In genomic region chr2:31024618-31025370, GRCm38 (mm10) we compare ENCODE assay signal across 8 mouse cellular contexts. TPM values are rescaled to one million over a fixed set of nuclear protein-coding genes. Genes with fewer than 3 reads are reported as not detected.
DNase-seq lines count a peak whose midpoint lies in the region; ATAC-seq and TF ChIP-seq lines count a peak whose summit lies in the region.

No protein-coding gene starts in this region.

- ATAC-seq in CD4-positive, CD25-positive, alpha-beta regulatory T cell, adult 4 months, result peak; percentile 61
- 0 out of 2 replicates have a peak, but pooled peaks have one; percentile 33 for ATAC-seq in liver, postnatal 0 days

- TF ChIP-seq CTCF in liver, postnatal 0 days (IDR thresholded peaks at IDR 0.05; ENCODE audit: low read depth), result peak; percentile 97
- TF ChIP-seq CTCF in olfactory bulb, adult 2 months (IDR thresholded peaks at IDR 0.05; ENCODE audit: insufficient read depth, low read depth, low read length), result peak; percentile 93

- no peak overlapping the region for H3K9ac ChIP-seq in liver, postnatal 0 days (replicated peaks)

- no peaks in the 10 kb centered on the region for H3K27me3 ChIP-seq in liver, postnatal 0 days (ENCODE audit: insufficient read depth, low read length)

- no peak for TF ChIP-seq EP300 in liver, postnatal 0 days (IDR thresholded peaks at IDR 0.05; ENCODE audit: low read depth)

- peak; percentile 75 for DNase-seq in R1 (ENCODE audit: low read depth, low spot score)
- peak; percentile 89 to 93 for DNase-seq in cerebellum, postnatal 10 days
- DNase-seq in heart, adult 8-10 months (ENCODE audit: low spot score), result peak; percentile 78
- peak; percentile 50 to 66 for DNase-seq in kidney, postnatal 4 days
- peak; percentile 60 for DNase-seq in liver, postnatal 0 days
- DNase-seq in thymus, postnatal 25 days, result peak; percentile 71

- no peak overlapping the region for H3K4me3 ChIP-seq in liver, postnatal 0 days (ENCODE audit: low read depth, low read length)
- no peak overlapping the region for H3K4me3 ChIP-seq in olfactory bulb, adult 2 months (ENCODE audit: insufficient read depth, low read depth, low read length)

- peaks cover 12% of the 10 kb centered on the region for H3K36me3 ChIP-seq in liver, postnatal 0 days (replicated peaks; ENCODE audit: insufficient read depth, low read length)

- no peak overlapping the region for H3K4me2 ChIP-seq in liver, postnatal 0 days (ENCODE audit: low read depth, low read length)

- H3K4me1 ChIP-seq in liver, postnatal 0 days (ENCODE audit: insufficient read depth), result no peaks in the 10 kb centered on the region
- H3K4me1 ChIP-seq in olfactory bulb, adult 2 months (ENCODE audit: control insufficient read depth, insufficient read depth, low read length), result no peaks in the 10 kb centered on the region

- TF ChIP-seq POLR2A in olfactory bulb, adult 2 months (IDR thresholded peaks at IDR 0.05; ENCODE audit: insufficient read depth, low read depth, low read length), result no peak

- no peaks in the 10 kb centered on the region for H3K9me3 ChIP-seq in liver, postnatal 0 days (ENCODE audit: low read length)

- WGBS in liver, postnatal 0 days (ENCODE audit: insufficient replicate concordance), result 29% methylated on average over 5 of the region's 5 CpGs
- WGBS in olfactory bulb, adult 2 months, result 26% methylated on average over 5 of the region's 5 CpGs

- no peak overlapping the region for H3K27ac ChIP-seq in liver, postnatal 0 days (ENCODE audit: low read depth)
- H3K27ac ChIP-seq in olfactory bulb, adult 2 months (ENCODE audit: insufficient read depth, low read depth, low read length), result no peak overlapping the region

RNA-seq across cellular contexts. Expression of gene Usp20, which starts 42.7 kb away (rescaled TPM):
- polyA plus RNA-seq in CD4-positive, CD25-positive, alpha-beta regulatory T cell, adult 4 months (2017; shearing (Covaris generic)), result 10 to 100 TPM; 11.0 to 25.8 TPM
- total RNA-seq in heart, adult 8-10 months (2022), result 10 to 100 TPM; 53.8 to 62.3 (median 59.7) TPM
- polyA plus RNA-seq in liver, postnatal 0 days (2015; fragmentation: Nextera tagmentation; extraction: Ambion mirVana), result 2.7 and 3.5 TPM in 2 replicates
- not detected in 2 replicates for polyA plus RNA-seq in olfactory bulb, adult 2 months (2012; ENCODE audit: insufficient read depth, insufficient read length, low replicate concordance, missing spikeins)

RNA-seq across cellular contexts. Expression of gene BC005624, which starts 42.8 kb away (rescaled TPM):
- polyA plus RNA-seq in CD4-positive, CD25-positive, alpha-beta regulatory T cell, adult 4 months (2017; shearing (Covaris generic)), result 100 to 1,000 TPM in 1 of 2 experiments, 10 to 100 TPM in 1; 86.1 to 107 TPM
- total RNA-seq in heart, adult 8-10 months (2022), result 10 to 100 TPM; 20.1 to 28.3 (median 24.1) TPM
- 18.9 and 19.6 TPM in 2 replicates for polyA plus RNA-seq in liver, postnatal 0 days (2015; fragmentation: Nextera tagmentation; extraction: Ambion mirVana)
- not detected in 2 replicates for polyA plus RNA-seq in olfactory bulb, adult 2 months (2012; ENCODE audit: insufficient read depth, insufficient read length, low replicate concordance, missing spikeins)

RNA-seq across cellular contexts. Expression of gene Tor1a, which starts 57.1 kb away (rescaled TPM):
- polyA plus RNA-seq in CD4-positive, CD25-positive, alpha-beta regulatory T cell, adult 4 months (2017; shearing (Covaris generic)), result 10 to 100 TPM; 66.2 to 86.1 TPM
- total RNA-seq in heart, adult 8-10 months (2022), result 10 to 100 TPM in 2 of 4 experiments, 1 to 10 TPM in 2; 8.3 to 14.3 (median 9.9) TPM
- 82.9 and 95.5 TPM in 2 replicates for polyA plus RNA-seq in liver, postnatal 0 days (2015; fragmentation: Nextera tagmentation; extraction: Ambion mirVana)
- not detected in 2 replicates for polyA plus RNA-seq in olfactory bulb, adult 2 months (2012; ENCODE audit: insufficient read depth, insufficient read length, low replicate concordance, missing spikeins)

Comparison
In these comparisons a context has a peak if more than half of its experiments do, and no peak if none do; other contexts are left out.
1. RNA of gene BC005624, which starts 42.8 kb away (polyA plus RNA-seq): 86.1 to 107 TPM in CD4-positive, CD25-positive, alpha-beta regulatory T cell, adult 4 months and 18.9 to 19.6 TPM in liver, postnatal 0 days; not detected in olfactory bulb, adult 2 months; every median in the first group is over 10 times any median in the second.
2. Peak in every context shown above with its lines, with median percentiles within 50 percentile points of each other: DNase-seq.